Mouse (Mus musculus) cerebellum, postnatal 10 days (tissue): ENCODE data around the gene Atoh7.
A peak's percentile ranks its signal among the peaks of the same experiment; 100 is the strongest.
"Not testable (repeated sequence)": the region's sequence is repeated elsewhere in the genome, so short reads cannot be mapped to it uniquely, and the experiment has no call there.

Experiments
- DNase-seq, 2 experiments: peaks; one replicate each; pipeline ENCODE4 v3.0.0; 2021; ENCODE audit warnings: mixed read lengths in 2 of 2

The Atoh7 gene

DNA sequence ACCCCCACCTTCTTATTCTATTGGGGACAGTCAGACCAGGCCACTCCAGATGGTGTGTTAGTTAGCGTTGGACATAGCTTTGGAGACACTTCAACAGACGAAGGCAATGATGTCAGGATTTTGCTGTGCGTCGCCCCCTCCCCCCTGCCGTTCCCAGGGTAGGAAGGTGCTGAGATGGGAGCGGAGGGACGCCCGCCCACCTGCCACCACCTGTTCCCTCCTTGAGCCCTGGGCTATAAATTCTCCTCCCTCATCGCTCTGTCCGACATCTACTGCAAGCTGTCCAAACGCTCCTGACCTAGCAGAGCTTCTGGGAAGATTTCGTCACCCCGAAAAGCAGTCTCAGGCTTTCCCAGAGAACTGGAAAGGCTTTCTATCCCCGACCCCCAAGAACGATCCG is at the start of gene Atoh7:
Gene Atoh7, plus strand, starts transcription at position 131 of the 400 bp plus-strand sequence.
- DNase-seq = peak; percentile 83 to 85

DNA sequence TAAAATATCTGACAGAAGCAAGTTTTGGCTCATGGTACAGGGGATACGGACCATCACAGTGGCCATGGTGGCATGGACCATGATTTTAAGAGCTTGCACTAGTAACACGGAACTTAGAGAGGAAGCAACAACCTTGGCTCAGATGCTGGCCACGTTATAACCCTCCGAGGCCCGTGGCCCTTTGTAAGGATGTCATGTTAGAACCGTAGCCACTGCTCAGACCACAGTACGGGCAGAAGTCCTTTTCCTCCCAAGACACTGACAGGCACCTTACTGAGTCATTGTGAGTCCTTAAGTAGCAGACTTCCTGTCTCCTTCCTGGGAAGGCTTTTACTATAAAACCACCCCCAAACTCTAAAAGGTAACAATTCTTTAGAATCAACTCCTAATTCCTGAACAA is 48.2 kb upstream of the Atoh7 start:
- no peak for DNase-seq

DNA sequence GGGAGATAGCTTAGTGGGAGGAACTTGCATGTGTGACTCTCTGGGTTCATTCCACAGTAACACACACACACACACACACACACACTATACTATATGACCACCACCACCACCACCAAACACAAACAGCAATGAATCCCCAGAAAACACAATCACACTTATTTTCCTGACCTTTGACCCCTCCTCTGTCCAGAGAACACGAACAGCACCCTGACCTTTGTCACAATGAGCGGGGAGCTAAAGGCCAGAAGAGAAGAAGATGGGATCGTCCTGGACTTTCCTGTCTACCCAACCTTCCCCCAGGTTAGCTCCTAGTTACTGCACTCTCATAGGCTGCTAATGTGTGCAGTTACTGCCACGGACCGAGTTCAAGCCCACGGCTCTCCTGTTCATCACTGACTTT is 47.4 kb upstream of the Atoh7 start:
- DNase-seq = no peak

DNA sequence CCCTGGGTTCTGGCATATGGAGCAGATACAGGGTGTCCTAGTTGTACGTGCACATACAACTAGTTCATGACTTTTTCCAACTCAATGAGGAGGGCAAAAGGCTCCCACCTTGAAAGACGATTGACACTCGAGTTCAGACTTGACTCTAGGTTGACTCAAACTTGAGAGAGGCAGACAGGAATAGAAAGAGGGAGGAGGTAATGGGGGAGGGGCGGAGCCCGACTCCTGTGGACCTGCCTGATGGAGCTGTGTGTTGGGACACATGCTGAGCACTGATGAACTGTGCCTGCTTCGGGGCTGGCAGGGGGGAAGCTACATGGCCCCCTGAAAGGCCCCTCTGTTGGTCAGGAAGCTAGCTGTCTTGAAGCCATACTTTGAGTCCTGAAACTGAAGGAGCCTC is 46.4 kb upstream of the Atoh7 start:
- DNase-seq = no peak

GRCm38 (mm10) chr10:63054071-63054470 is 45.4 kb upstream of the Atoh7 start:
- not testable (repeated sequence) for DNase-seq

DNA sequence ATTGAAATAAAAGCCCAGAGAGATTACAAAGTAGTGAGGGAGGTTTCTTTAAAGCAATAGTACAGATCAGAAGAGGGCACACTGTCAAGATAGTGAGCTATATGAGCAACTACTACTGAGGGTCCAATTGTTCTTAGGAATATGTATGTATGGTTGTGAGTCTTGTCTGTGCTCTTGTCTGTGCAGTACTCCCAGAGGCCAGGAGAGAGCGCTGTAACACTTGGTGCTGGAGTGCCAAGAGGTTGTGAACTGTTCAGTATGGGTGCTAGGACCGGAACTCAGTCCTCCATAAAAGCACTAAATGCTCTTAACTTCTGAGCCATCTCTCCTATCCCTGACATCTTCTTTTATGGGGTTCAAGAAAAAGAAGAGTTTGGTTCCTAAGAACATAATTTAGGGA is 44.9 kb upstream of the Atoh7 start:
- no peak for DNase-seq

- no peak for DNase-seq
Observed at GRCm38 (mm10) chr10:63056966-63057750, 42.3 kb upstream of the Atoh7 start.

DNA sequence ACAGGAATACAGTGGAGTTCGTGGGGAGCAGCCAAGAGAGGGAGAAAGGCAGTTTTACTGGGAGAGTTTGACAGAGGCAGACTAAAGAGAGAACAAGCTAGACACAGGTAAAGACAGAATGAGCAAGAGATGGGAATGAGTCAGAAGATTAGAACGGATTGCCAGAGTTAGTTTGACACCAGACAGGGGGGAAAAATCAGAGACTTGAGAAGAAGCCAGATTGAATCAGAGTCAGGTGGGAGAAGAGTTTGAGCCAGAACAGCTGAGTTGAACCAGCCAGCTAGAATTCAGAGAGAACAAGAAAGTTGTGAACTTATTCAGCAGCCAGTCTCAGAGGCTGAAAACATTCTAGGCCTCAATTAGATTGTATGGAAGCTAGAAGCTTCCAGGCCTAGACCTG is 39.6 kb upstream of the Atoh7 start, which contains the start of gene Pbld1:
Gene Pbld1, plus strand, starts transcription at position 301 of the 400 bp plus-strand sequence.
- no peak for DNase-seq

DNA sequence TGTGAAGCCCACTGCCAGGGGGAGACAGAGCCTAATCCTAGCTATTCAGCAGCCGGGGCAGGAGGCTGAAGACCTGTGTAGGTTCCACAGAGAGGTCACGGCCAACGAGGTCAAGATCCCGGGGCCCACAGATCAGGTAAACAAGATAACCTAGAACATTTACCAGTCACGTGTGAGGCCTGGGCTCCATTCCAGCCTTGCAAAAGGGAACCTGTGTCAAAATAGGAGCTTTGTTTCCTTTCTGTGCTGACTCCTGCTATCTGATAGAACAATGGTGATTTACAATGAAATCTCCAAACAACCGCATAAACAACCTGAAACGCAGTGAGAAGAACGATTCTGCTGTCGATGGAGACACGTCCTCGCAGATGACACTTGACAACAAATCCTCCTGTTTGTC is 39.0 kb upstream of the Atoh7 start:
- DNase-seq = no peak

DNA sequence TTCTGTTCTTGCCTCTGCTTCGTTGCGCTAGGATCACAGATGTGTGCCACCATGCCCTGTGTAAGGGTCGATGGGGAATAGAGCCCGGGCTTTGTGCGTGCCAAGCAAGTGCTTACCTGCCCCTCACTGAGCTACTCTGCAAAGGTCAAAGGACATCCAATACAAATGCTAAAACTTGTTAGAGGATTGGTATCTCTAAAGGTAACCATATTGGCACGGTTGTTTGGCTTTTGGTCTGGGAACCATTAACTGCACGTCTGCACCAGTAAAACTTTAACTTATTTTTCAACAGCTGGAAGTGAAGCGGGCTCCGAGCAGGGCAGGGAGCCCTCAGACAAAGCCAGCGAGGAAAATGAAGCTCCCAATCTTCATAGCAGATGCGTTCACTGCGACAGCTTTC is 38.2 kb upstream of the Atoh7 start:
- no peak for DNase-seq

- no peak for DNase-seq
Observed at GRCm38 (mm10) chr10:63062696-63063095, 36.8 kb upstream of the Atoh7 start.

- DNase-seq = no peak
Observed at GRCm38 (mm10) chr10:63063365-63063764, 36.1 kb upstream of the Atoh7 start.

GRCm38 (mm10) chr10:63064516-63064915 is 34.9 kb upstream of the Atoh7 start:
- no peak for DNase-seq

DNA sequence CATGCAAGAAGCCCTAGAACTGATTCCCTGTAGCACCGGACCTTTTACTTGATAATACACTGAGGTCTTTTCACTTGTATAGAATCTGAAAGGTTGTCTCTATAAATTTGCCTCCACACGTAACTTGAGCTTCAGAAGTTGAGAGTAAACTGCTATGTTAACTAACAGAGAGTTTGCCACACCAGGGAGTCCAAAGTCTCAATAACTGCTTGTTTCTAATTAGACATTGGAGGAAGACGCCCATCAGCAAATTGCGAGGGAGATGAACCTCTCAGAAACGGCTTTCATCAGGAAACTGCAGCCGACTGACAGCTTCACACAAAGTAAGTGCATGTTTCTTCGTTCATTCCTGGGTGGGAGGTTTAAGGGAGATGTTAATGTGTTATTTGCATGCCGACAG is 33.9 kb upstream of the Atoh7 start:
- no peak for DNase-seq

DNA sequence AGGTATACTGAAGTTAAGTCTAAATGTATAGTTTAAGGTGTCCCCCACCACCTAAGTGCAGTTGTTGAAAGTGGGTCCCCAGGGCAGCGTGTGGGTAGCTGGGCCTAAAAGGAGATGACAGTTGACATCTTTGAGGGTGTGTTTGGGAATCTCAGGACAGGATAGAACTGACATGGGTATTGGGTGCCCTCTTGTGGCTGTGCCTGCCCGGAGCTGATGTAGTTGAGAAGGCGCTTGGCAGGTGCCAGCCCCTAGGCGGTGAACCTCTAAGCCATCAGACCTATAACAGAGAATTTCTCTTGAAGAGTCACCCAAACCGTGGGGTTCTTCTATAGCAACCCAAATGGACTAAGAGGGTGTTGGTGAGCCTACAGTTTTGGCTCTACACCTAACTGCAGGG is 33.5 kb upstream of the Atoh7 start:
- DNase-seq = peak; percentile 91 to 93

DNA sequence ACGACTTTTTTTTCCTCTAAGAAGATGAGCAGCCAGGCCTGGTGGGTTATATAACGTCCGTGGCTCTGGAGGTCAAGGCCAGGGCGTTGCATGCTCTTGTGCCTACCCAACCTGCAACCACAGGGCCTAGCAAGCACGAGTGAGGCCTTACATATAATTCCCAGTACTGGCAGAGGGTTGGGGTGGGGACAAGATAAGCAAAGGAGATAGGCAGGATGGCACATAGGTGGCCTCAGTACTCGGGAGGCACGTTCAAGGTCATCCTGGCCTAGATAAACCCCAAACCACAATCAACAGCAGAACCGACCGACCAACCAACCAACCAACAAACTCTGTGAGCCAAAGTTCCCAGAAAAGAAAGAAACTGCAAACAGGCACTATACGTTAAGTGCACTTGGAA is 13.1 kb upstream of the Atoh7 start:
- DNase-seq = no peak

DNA sequence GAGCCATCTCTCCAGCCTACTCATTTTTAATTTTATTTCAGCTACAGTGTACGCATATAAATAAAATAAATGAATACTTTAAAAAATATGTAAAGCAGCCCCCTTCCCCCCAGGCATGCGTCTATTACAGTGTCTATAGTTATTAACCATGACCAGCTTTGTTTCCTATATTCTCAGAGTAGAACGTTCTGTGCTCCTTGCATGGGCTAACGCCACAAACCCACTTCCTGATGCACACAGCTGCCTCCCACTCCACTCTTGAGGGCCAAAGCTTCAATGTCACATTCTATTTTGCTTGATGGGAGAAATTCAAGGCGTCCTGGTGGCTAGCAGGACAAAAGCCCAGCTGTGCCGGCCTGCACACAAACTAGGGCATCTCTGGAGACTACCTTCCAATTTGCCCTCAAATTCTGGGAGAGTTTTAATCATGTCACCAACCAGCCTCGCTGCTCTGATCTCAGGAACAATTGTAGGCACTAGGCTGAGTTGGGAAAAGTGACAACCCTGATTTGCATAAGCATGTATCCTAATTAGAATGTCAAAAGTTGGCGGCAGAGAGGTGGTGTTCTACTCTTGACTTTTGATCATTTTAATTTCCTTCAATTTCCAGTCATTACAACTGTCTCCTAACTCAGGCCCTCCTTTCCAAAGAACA is 10.2 kb upstream of the Atoh7 start:
- no peak for DNase-seq

GRCm38 (mm10) chr10:63089758-63090571 is 9.5 kb upstream of the Atoh7 start:
- peak; percentile 74 to 75 for DNase-seq

GRCm38 (mm10) chr10:63091915-63092314 is 7.5 kb upstream of the Atoh7 start:
- DNase-seq = no peak

GRCm38 (mm10) chr10:63092616-63093550 is 6.6 kb upstream of the Atoh7 start:
- peak; percentile 50 to 51 for DNase-seq

- DNase-seq = no peak
Observed at GRCm38 (mm10) chr10:63096757-63097156, 2.7 kb upstream of the Atoh7 start.

GRCm38 (mm10) chr10:63098191-63098590 is 1.3 kb upstream of the Atoh7 start:
- DNase-seq = no peak
